Mouse (Mus musculus) ES-E14 (cell line): ENCODE results near the gene Iqca.

ENCODE experiments used
- CHD2 ChIP-seq: IDR thresholded peaks from 2 replicates; pipeline ENCODE4 v1.6.1; 2014; ENCODE audit warnings: mild to moderate bottlenecking, low read depth, low read length, inconsistent platforms
- MAFK ChIP-seq: IDR thresholded peaks from 2 replicates; pipeline ENCODE4 v1.6.1; 2014; ENCODE audit warnings: mild to moderate bottlenecking, low read depth, low read length, inconsistent platforms; ENCODE audit not compliant: insufficient read depth
- ZNF384 ChIP-seq: IDR thresholded peaks from 2 replicates; pipeline ENCODE4 v1.6.1; 2012; ENCODE audit warnings: low read depth, low read length, inconsistent platforms

DNA sequence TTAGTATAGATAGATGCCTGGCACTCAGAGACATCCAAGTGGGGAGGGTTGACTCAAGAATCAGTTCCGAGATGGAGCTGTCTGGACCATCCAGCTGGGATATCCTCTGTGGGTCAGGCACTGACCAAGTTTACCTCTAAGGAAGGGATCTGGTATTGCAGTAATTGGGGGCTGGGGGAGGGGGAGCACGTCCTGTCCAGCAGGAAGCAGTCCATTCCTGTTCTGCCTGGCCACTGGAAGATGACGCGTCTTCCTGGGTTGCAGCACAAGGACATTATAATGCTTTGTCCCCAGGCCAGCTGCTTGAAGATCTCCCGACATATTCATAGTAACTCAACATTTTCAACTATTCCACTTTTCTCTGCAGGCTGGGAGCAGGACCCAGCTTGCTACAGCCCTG is 48.0 kb upstream of the Iqca start:
- no peak for TF ChIP-seq MAFK
- TF ChIP-seq CHD2 = no peak
- no peak for TF ChIP-seq ZNF384
